Mouse (Mus musculus) liver, embryonic 14.5 days (tissue): ENCODE data around the gene Tbc1d16.

Experiments
- CTCF ChIP-seq: IDR thresholded peaks from 2 replicates; pipeline ENCODE4 v1.5.1; 2016; ENCODE audit warnings: antibody characterized with exemption, low read depth, control low read depth
- EP300 ChIP-seq: IDR thresholded peaks from 2 replicates; pipeline ENCODE4 v1.6.1; 2016; ENCODE audit warnings: antibody characterized with exemption, low read depth

DNA sequence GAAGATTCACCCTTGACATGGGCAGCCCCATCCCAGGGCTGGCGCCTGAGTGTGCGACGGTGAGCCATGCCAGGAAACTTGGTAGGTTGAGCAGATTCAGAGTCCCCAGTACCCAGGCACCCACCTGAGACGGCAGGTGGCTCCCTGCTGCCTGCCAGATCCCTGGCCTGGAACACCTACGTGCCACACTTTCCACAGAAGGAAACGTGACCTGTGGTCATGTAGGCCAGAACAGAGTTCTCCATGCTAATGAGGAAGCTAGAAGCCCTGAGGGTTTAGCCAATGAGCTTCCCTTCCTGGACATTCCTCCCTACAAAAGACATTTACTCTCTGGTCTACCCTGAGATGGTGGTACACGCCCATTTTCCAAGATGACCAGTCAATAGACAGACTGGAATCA is 56.7 kb downstream of the Tbc1d16 start:
- TF ChIP-seq EP300 (no peak), CTCF (no peak)
